Mouse (Mus musculus): ENCODE measurements around the gene Cntn2. TPM values are rescaled to one million over a fixed set of nuclear protein-coding genes. Genes with fewer than 3 reads are reported as not detected.
A peak's percentile ranks its signal among the peaks of the same experiment; 100 is the strongest.

Gene Cntn2
- polyA plus RNA-seq, 1 experiment from 2014 or later = 0.16 TPM

- no peaks in the 10 kb centered on the region for H3K36me3 ChIP-seq
- H3K9ac ChIP-seq = no peak overlapping the region
- no peak overlapping the region for H3K4me2 ChIP-seq
- H3K4me3 ChIP-seq = no peak overlapping the region
- ATAC-seq (ENCODE audit: borderline replicate concordance, extremely low read depth, low FRiP score, low TSS enrichment) = no peak
- H3K4me1 ChIP-seq = no peaks in the 10 kb centered on the region
- H3K27me3 ChIP-seq = no peaks in the 10 kb centered on the region
- H3K27ac ChIP-seq = no peak overlapping the region
- no peaks in the 10 kb centered on the region for H3K9me3 ChIP-seq
- WGBS = 81% methylated on average over 8 of the region's 8 CpGs
Observed at GRCm38 (mm10) chr1:132570906-132571305, 27.9 kb upstream of the Cntn2 start.

GRCm38 (mm10) chr1:132570068-132570780 is 27.2 kb upstream of the Cntn2 start:
- no peaks in the 10 kb centered on the region for H3K9me3 ChIP-seq
- no peak for ATAC-seq (ENCODE audit: borderline replicate concordance, extremely low read depth, low FRiP score, low TSS enrichment)
- H3K36me3 ChIP-seq = no peaks in the 10 kb centered on the region
- H3K4me3 ChIP-seq = no peak overlapping the region
- no peak overlapping the region for H3K9ac ChIP-seq
- WGBS = 86% methylated on average over 15 of the region's 15 CpGs
- no peak overlapping the region for H3K27ac ChIP-seq
- H3K4me2 ChIP-seq = no peak overlapping the region
- no peaks in the 10 kb centered on the region for H3K27me3 ChIP-seq
- no peaks in the 10 kb centered on the region for H3K4me1 ChIP-seq

DNA sequence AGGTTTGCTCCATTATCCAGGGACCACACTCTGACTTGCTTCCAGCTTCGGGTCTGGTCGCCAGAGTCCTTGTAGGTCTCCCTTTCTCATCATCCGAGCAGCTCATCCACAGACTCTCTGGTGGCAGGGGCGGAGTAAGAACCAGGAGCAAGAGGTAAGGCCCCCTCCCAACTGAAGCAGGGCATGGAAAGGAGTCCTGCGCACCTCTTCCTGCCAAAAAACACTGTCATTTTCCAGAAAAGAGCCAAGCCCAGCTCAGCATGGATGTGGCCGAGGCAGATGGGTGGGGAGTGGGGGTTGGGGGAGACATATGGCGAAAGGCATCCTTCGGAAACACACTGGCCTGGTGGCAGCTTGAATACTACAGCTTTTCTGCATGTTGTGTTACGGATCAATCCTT is 26.5 kb upstream of the Cntn2 start:
- Histone ChIP-seq H3K27me3 (no peaks in the 10 kb centered on the region), H3K4me3 (no peak overlapping the region), H3K9ac (no peak overlapping the region), H3K9me3 (no peaks in the 10 kb centered on the region), H3K4me2 (no peak overlapping the region), H3K4me1 (no peaks in the 10 kb centered on the region), H3K27ac (no peak overlapping the region), H3K36me3 (no peaks in the 10 kb centered on the region)
- 78% methylated on average over 9 of the region's 9 CpGs for WGBS
- ATAC-seq (ENCODE audit: borderline replicate concordance, extremely low read depth, low FRiP score, low TSS enrichment) = no peak

DNA sequence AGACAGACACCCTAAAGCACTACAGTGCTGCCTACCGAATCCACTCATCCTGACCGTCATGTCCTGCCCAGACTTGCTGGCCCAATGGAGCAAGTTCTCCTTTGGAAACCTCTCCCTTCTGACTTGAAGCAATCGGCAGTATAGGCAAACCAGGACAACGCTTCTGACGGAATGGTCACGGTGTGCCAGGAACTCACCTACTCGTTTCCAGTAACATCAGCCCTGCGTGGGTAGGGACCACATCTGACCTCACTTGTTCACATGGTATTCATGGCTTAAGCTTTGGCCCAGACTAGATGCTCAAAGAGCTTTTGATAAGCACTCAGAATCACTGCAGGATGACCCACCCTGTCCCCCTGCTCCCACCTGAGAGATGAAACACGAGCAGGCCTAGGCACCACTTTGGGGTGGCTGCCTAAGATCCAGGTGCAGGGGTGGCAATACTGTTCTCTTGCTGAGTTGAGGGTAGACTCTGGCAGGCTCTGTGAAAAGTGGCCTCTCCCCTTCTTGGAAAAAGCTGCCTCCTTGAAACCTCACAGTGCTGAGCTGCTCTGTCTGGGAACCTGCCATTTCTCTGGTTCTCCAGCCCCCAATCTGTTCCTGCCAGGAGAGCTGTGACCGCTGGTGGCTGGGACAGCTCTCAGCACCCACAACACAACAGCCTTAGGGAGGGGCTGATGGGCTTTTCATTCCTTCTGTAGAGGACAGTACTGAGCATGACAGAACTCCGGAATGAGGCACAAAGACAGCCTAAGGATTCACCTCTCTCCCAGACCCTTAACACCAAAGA is 24.5 kb upstream of the Cntn2 start:
- no peaks in the 10 kb centered on the region for H3K27me3 ChIP-seq
- H3K4me3 ChIP-seq = no peak overlapping the region
- H3K4me2 ChIP-seq = no peak overlapping the region
- no peaks in the 10 kb centered on the region for H3K9me3 ChIP-seq
- H3K4me1 ChIP-seq = no peaks in the 10 kb centered on the region
- WGBS = 83% methylated on average over 11 of the region's 11 CpGs
- no peaks in the 10 kb centered on the region for H3K36me3 ChIP-seq
- no peak for ATAC-seq (ENCODE audit: borderline replicate concordance, extremely low read depth, low FRiP score, low TSS enrichment)
- no peak overlapping the region for H3K9ac ChIP-seq
- no peak overlapping the region for H3K27ac ChIP-seq

DNA sequence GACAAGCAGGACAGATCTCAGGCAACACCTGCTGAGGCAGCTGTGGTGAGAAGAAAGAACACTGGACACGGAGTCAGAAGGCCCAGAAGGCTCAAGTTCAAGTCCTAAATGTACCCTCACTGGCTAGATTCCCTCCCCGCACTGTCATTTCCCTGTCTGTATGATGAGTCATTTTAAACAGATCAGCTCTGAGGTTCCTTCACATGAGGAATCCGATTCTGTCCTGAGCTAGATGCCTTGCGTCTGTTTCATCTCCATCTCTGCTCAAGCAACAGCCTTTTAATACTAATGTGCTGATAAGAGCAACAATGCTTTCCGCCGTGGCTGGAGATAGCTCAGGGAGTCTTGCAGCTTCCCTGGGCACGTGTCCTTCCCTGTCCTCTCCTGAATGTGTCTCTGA is 22.7 kb upstream of the Cntn2 start:
- WGBS = 36% methylated on average over 7 of the region's 7 CpGs
- peaks cover 4% of the 10 kb centered on the region; the same call in 1 of the 2 replicates for H3K4me1 ChIP-seq
- H3K4me3 ChIP-seq = no peak overlapping the region
- H3K27ac ChIP-seq = no peak overlapping the region
- no peak overlapping the region for H3K4me2 ChIP-seq
- H3K9ac ChIP-seq = no peak overlapping the region
- peaks cover 2% of the 10 kb centered on the region; the same call in 1 of the 2 replicates for H3K27me3 ChIP-seq
- H3K9me3 ChIP-seq = no peaks in the 10 kb centered on the region
- ATAC-seq (ENCODE audit: borderline replicate concordance, extremely low read depth, low FRiP score, low TSS enrichment) = no peak
- no peaks in the 10 kb centered on the region for H3K36me3 ChIP-seq

GRCm38 (mm10) chr1:132564946-132565345 is 21.9 kb upstream of the Cntn2 start:
- Histone ChIP-seq H3K9ac (no peak overlapping the region), H3K9me3 (no peaks in the 10 kb centered on the region), H3K36me3 (no peaks in the 10 kb centered on the region), H3K4me3 (no peak overlapping the region), H3K4me2 (no peak overlapping the region), H3K27ac (no peak overlapping the region), H3K4me1 (peaks cover 5% of the 10 kb centered on the region; the same call in 1 of the 2 replicates), H3K27me3 (peaks cover 7% of the 10 kb centered on the region)
- ATAC-seq (ENCODE audit: borderline replicate concordance, extremely low read depth, low FRiP score, low TSS enrichment) = no peak
- 21% methylated on average over 6 of the region's 6 CpGs for WGBS

DNA sequence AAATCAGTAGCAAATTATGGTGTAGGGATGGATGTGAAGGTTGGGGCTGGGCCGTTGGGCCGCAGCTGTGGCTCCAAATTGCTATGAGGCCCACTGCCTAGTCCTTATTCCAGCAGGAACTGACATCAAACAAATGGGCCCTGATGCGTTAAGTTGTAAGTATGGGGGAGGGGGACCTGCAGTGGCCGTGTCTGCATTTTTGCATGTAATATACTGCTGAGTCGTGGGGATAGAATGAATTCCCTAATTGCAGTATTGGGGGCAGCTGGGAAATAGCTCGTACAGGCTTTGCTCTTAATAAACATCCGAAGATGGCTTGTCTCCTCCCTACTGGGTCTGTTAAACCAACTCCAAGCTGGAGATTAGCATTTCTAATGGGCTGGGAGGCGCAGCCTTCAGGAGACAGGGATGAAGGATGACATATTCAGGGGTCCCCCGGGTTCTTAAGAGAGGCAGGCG is 19.3 kb upstream of the Cntn2 start:
- peaks cover 15% of the 10 kb centered on the region for H3K27me3 ChIP-seq
- peaks cover 20% of the 10 kb centered on the region for H3K4me1 ChIP-seq
- H3K4me2 ChIP-seq = no peak overlapping the region
- H3K4me3 ChIP-seq = no peak overlapping the region
- H3K9me3 ChIP-seq = no peaks in the 10 kb centered on the region
- H3K9ac ChIP-seq = no peak overlapping the region
- no peaks in the 10 kb centered on the region for H3K36me3 ChIP-seq
- ATAC-seq (ENCODE audit: borderline replicate concordance, extremely low read depth, low FRiP score, low TSS enrichment) = no peak
- no peak overlapping the region for H3K27ac ChIP-seq
- 31% methylated on average over 10 of the region's 10 CpGs for WGBS

DNA sequence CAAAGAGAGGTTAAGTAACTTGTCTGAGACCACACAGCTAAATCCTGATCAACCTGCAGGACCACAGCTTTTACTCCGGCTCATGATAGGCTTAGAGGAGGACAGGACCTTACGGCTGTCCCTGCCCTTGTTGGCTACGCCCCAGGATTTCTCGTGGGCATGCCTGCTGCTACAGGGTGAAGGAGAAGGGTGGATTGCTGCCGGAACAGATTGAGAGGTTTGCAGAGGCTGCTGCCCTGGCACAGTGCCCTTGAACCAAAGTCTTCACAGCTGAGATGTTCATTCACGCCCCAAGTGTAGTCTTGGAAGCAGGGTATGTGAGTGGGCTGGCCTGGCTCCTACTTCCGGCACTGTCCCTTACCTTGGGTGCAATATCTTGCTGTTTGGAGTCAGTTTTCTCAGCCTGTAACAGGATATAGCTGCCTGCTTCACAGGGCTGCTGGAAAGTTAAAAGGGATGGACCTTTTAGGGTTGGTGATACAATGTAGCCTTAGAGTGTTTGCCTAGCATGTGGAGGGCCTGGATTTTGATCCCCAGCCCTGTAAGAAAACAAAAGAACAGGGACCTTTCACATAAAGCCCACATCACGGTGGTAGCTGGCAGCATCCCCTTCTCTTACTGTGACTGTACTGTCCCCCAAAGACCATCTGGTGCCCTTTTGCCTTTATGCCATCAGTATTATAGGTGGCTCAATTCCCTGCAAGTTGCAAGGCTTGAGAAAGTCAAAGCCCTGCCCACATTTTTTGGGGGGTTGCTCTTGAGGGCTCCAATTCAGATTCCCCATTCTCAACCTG is 18.0 kb upstream of the Cntn2 start:
- peaks cover 22% of the 10 kb centered on the region for H3K4me1 ChIP-seq
- 39% methylated on average over 8 of the region's 8 CpGs for WGBS

GRCm38 (mm10) chr1:132559045-132559444 is 16.0 kb upstream of the Cntn2 start:
- 27% methylated on average over 6 of the region's 6 CpGs for WGBS
- Histone ChIP-seq H3K4me3 (no peak overlapping the region), H3K36me3 (no peaks in the 10 kb centered on the region), H3K9ac (no peak overlapping the region), H3K9me3 (no peaks in the 10 kb centered on the region), H3K4me1 (peaks cover 22% of the 10 kb centered on the region), H3K4me2 (no peak overlapping the region), H3K27ac (no peak overlapping the region), H3K27me3 (peaks cover 15% of the 10 kb centered on the region)
- ATAC-seq (ENCODE audit: borderline replicate concordance, extremely low read depth, low FRiP score, low TSS enrichment) = no peak

More for the DNA sequence above, 18.0 kb upstream of the Cntn2 start:
- Histone ChIP-seq H3K27ac (no peak overlapping the region), H3K9me3 (no peaks in the 10 kb centered on the region), H3K27me3 (peaks cover 15% of the 10 kb centered on the region), H3K4me3 (no peak overlapping the region), H3K36me3 (no peaks in the 10 kb centered on the region), H3K9ac (no peak overlapping the region), H3K4me2 (no peak overlapping the region)
- ATAC-seq (ENCODE audit: borderline replicate concordance, extremely low read depth, low FRiP score, low TSS enrichment) = no peak

DNA sequence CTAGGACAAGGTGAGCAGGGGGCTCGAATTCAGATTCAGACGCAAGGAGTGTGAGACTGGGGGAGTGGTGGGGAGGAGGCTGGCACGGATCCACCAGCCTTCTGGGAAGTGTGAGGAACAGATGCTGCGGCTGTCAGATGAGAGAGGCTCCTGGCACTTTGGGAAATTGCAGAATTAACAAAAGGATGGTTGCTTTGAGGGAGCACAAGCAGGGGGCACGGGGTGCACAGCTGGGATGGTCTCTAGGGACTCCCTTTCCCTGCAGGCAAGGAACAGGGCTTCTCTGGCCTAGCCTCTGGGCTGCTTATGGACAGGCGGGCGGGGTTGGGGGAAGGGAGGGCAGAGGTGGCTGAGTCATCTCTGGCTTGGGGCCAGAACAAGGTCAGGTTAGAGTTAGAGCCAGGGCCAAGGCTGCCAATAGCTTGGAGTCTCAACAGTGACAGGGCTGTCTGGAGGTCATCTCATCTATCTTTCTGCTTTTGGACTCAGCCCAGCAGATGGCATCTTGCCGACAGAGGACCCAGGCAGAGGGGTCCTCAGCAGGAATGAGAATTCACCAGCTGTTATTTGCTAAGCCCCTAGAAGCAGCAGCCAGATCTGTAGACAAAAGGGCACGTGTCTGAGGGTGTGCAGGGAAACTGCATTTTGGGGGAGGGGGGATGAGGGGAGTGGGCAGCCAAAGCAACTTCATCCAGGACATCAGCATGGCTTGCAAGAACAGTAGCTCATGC is 15.0 kb upstream of the Cntn2 start:
- no peak overlapping the region for H3K4me3 ChIP-seq
- peaks cover 22% of the 10 kb centered on the region for H3K4me1 ChIP-seq
- 7% methylated on average over 9 of the region's 9 CpGs for WGBS
- no peak overlapping the region for H3K27ac ChIP-seq
- ATAC-seq (ENCODE audit: borderline replicate concordance, extremely low read depth, low FRiP score, low TSS enrichment) = peak; percentile 62; the same call in 1 of the 2 replicates
- H3K9ac ChIP-seq = no peak overlapping the region
- H3K9me3 ChIP-seq = no peaks in the 10 kb centered on the region
- peaks cover 15% of the 10 kb centered on the region for H3K27me3 ChIP-seq
- H3K36me3 ChIP-seq = no peaks in the 10 kb centered on the region
- H3K4me2 ChIP-seq = no peak overlapping the region

DNA sequence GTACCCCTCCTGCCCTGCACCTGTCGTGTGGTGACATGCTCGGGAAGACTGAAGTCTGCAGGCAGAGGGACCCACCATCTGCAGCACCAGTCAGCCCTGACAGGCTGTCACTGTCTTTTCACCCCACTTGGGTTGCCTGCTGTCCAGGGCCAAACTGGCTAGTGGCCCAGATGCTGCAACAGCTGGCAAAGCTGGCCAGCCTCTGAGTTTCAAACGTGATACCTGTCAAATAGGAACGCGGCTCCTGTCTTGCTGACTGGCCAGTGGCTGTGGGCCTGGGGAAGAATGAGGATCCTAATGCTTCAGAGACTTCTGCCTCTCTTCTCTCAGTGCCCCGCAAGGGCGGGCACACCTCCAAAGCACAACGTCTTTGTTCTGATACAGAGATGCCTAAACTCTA is 733 bp upstream of the Cntn2 start:
- whole genome bisulfite sequencing = 65% methylated on average over 8 of the region's 8 CpGs
- peaks cover 30% of the 10 kb centered on the region for H3K4me1 ChIP-seq
- no peak overlapping the region for H3K4me2 ChIP-seq
- no peak for ATAC-seq (ENCODE audit: borderline replicate concordance, extremely low read depth, low FRiP score, low TSS enrichment)
- H3K4me3 ChIP-seq = no peak overlapping the region
- H3K27ac ChIP-seq = no peak overlapping the region
- no peaks in the 10 kb centered on the region for H3K36me3 ChIP-seq
- H3K9me3 ChIP-seq = no peaks in the 10 kb centered on the region
- H3K9ac ChIP-seq = no peak overlapping the region
- peaks cover 43% of the 10 kb centered on the region for H3K27me3 ChIP-seq
